Mouse (Mus musculus) CH12.LX (cell line): ENCODE measurements at regions not wholly inside any gene's neighbourhood (a gene's known extent, or its start where the extent isn't known, plus 50 kb on each side); places are given as distances from the start of the nearest gene placed in this dataset.

Experiments used
- EP300 ChIP-seq: IDR thresholded peaks from 2 replicates; pipeline ENCODE4 v1.6.1; 2011; ENCODE audit warnings: low read length, improper control_type of control experiment
- MXI1 ChIP-seq: IDR thresholded peaks from 2 replicates; pipeline ENCODE4 v1.6.1; 2011; ENCODE audit warnings: mild to moderate bottlenecking, low read depth, low read length, improper control_type of control experiment

DNA sequence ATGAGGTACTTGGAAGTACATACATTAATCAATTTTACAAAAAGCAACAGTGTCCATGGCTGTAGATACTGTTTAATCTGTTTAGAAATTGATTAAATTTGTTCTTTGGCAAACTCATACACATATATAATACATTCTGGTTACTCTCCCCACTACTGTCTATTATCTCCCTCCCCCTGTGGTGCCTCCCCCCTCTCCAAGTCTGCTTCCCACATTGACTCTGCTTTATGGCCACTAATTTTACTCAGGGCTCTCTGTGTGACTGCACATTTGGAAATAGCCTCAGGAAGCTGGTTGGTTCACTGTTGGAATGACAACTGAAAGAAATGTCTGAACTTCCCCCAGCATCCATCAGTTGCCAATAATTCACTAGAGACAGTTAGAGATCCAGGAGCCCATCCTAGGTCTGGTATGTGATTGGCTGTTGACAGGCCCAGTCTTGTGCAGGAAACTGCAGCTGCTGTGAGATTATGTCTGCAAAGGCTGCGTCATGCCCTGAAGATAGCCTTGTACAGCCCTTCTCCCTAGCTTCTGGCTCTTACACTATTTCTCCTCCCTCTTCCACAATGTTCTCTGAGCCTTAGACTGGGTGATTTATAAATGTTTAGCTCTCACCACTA is 204.6 kb upstream of the Trib2 start:
- TF ChIP-seq EP300 (no peak), MXI1 (no peak)
